Mouse (Mus musculus): Measurements from ENCODE around the gene Grip1. TPM values are rescaled to one million over a fixed set of nuclear protein-coding genes. Genes with fewer than 3 reads are reported as not detected.
A peak's percentile ranks its signal among the peaks of the same experiment; 100 is the strongest.

The Grip1 gene
- total RNA-seq, 2 experiments from 2014 or later = 27.6 to 28.9 TPM

DNA sequence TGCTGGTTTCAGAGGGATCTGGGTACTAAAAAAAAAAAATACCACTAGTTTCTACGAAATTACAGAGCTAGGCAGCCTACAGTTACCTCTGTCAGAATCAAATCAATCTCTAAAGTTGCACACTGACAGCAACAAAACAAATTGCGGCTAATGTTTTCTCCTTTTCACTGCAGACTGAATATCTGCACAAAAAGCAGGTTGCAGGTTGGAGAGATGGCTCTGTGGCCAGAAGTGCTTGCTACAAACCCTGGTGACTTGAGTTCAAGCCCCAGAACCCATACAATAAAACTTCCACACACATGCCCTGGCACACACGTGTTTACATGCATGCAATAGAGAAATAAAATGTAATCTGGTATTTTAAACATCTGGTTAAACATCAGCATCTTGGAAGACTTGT, 16.3 kb upstream of the Grip1 start:
- no peak for TF ChIP-seq CTCF (conservative IDR thresholded peaks at IDR 0.05)
- DNase-seq (ENCODE audit: low spot score in 2 of 2) = no peak
- Histone ChIP-seq H3K4me3 (no peak overlapping the region), H3K27ac (no peak overlapping the region)

DNA sequence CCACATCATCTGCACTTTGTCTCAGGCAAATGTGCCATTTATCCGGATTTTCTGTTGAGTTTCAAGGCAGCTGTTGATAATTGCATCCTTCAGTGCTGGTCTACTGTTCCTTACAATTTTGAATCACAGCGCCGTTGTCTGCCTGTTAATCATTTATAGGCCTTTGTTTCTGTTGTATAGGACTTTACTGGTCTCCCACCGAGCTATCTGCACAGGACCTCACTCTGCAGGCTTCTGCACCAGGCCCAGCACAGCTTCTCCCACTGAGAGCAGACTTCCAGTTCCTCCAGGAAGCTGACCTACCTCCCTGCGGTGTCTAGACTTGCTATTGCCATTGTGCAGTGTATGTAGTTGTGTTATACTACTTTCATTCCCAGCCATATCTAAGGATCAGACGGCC, 11.9 kb upstream of the Grip1 start:
- H3K4me3 ChIP-seq = no peak overlapping the region
- TF ChIP-seq CTCF (conservative IDR thresholded peaks at IDR 0.05) = no peak
- no peak for DNase-seq (ENCODE audit: low spot score in 2 of 2)
- no peak overlapping the region for H3K27ac ChIP-seq

DNA sequence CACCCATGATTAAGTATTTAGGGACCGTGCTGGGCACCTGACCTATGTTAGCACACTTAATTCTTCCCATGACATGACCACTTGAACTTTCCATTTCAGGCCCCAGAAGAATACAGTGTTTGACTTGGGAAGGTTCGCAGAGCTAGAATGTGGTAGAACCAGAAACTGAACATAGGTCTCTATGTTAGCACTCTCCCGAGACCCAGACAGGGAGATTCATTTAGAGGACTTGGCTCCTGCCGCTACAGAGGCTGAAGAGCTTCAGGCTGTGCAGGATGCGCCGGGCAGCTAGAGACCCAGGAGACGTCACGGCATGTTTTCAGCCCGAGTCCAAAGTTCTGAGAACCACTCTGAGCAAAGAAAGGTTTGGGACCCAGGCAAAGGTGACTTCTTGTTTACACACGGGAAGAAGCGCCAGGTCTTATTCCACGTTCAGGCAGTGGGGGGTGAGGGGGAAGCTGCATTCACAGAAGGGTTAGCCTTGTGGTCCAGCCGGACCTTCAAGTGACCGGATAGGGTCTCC, 6.2 kb upstream of the Grip1 start:
- no peak for DNase-seq (ENCODE audit: low spot score in 2 of 2)
- Histone ChIP-seq H3K4me3 (no peak overlapping the region), H3K27ac (no peak overlapping the region)
- no peak for TF ChIP-seq CTCF (conservative IDR thresholded peaks at IDR 0.05)

DNA sequence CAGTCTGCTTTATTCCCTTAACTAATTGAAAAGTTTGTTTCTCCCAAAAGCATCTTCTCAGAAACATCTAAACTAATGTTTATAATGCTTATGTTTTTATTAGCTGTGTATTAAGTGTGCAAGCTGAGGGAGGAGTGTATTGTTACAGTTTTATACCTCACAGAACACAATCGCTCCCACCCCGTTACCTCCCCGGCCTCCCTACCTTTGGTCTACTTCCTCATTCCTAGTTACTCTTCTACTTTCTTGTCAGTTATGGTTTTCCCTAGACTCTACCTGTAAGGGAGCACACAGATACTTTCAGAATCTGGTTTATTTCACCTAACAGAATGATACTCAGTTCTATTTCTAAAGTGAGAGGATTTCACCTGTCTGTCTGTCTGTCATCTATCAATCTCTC, 5.7 kb upstream of the Grip1 start:
- H3K27ac ChIP-seq = no peak overlapping the region
- no peak for DNase-seq (ENCODE audit: low spot score in 2 of 2)
- no peak overlapping the region for H3K4me3 ChIP-seq
- no peak for TF ChIP-seq CTCF (conservative IDR thresholded peaks at IDR 0.05)

DNA sequence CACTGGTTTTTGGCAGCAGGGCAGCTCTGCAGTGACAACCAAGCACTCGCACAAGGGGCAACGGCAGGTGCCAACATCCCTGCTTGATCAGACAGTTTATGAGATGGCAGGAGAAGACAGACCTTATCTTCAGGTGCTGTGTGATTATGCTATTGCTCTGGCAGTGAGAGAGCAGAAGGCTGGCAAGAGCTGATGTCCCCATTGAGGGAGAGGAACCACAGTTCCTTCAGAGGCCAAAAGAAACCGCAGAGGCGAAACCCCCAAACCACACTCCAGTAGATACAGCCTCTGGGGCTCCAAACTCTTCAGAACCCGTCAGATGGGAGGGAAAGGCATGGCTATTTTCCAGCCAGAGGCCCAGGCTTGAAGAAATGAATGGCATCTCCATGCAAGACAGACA, 932 bp upstream of the Grip1 start:
- Histone ChIP-seq H3K4me3 (peak overlapping the region; percentile 77), H3K27ac (no peak overlapping the region)
- no peak for TF ChIP-seq CTCF (conservative IDR thresholded peaks at IDR 0.05)
- DNase-seq (ENCODE audit: low spot score in 2 of 2) = no peak

DNA sequence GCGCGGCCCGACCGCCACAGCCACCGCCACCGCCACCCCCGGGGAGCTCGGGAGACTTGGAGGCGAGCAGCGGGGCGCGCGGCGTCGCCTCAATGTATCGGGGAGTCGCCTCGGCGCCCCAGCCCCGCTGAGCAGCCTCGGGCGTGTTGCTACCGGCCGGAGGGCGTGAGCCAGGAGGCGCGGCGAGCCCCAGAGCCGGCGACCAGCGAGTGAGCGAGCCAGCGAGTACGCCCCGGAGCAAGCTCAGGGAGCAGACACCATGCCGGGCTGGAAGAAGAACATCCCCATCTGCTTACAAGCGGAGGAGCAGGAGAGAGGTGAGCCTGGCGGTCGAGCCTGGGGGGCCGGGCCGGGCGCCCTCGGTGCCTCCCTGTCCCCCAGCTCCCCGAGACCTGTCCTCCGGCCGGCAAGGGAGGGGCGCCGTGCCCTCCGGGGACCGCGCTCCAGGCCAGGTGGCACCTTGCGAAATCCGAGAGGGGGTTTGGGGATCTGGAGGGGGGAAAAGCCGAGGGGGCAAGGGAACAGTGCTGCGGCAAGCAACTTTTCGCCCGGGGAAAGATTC, 557 bp downstream of the Grip1 start:
- TF ChIP-seq CTCF (conservative IDR thresholded peaks at IDR 0.05) = no peak
- DNase-seq (ENCODE audit: low spot score in 2 of 2) = peak in 1 of 2 experiments; percentile 20
- H3K4me3 ChIP-seq = peak overlapping the region; percentile 77
- peak overlapping the region; percentile 74 for H3K27ac ChIP-seq

DNA sequence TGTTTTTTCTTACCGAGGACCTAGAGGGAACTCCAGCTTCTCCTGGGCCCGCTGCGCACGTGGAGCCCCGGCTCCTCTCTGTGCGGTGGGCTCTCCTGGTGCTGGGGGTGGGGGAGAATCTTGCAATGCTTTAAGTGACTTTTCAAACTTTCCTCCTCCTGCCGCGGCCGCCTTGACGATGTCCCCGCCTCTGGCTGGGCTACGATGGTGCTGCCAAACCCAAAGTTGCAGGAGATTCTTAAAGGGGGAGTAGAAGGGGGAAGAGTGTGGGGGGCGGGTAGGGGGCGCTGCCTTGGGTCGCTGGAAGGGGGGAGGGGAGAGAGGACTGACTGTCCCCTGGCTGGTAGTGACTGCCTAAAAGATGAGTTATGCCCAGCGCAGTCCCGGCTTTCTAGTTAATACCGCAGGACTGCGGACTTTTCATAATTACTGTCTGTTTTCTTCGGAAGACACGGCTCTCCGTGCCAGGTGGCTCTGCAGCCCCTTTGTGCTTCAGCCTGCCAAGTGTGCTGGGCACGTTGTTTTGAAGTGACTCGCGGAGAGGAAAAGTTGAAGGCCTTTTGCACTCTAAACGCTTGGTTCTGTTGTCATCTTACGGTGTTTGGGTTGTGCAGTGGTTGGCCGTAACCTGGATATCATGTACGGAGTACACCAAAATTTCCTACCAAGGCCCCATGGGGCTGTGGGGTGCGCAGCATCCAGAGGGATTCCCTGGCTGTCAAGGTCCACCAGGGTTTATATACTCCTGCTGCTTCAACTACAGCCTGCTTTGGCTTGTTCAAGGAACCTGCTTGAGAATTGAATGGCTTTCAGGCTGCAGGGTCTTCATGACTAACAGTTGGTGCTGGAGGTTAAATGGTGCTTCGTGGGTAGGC, 1.3 kb downstream of the Grip1 start:
- no peak for TF ChIP-seq CTCF (conservative IDR thresholded peaks at IDR 0.05)
- Histone ChIP-seq H3K4me3 (peak overlapping the region; percentile 77), H3K27ac (peak overlapping the region; percentile 74; the same call in 1 of the 2 replicates)
- DNase-seq (ENCODE audit: low spot score in 2 of 2) = no peak

DNA sequence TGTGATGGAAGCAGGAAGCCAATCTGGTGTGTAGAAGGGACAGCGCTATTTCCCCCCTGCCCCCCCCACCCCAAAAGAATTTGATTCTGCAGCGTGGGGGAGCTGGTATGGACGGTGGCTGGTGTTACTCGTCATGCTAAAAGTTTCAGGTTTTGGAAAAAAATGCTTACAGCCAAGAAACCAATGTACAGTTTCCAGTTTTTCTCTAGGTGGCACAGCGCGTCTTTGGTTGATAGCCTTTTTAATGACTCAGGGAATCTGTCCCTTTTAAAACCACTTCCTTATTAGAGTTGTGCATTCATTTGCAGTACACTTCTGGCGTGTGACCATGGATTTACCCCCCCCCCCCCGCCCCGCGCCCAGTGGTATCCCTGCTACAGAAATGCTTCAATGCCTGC, 1.9 kb downstream of the Grip1 start:
- TF ChIP-seq CTCF (conservative IDR thresholded peaks at IDR 0.05) = no peak
- peak overlapping the region; percentile 77 for H3K4me3 ChIP-seq
- no peak overlapping the region for H3K27ac ChIP-seq
- DNase-seq (ENCODE audit: low spot score in 2 of 2) = no peak

DNA sequence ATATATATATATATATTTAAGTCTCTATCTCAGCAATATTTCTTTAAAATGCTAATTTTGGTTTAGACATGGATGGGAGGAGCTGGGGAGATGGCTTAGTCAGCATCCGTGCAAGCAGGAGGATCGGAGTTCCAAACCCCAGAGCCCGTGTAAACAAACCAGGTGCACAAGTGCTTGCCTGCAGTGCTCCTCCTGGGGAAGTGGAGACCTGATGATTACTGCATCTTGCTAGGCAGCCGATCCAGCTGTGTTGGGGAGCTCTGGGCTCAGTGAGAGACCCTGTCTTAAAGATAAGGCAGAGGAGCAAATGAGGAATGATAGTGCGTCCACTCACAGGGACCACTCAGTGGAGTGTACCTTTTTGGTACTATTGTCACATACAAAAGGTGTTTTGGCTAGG, 3.5 kb downstream of the Grip1 start:
- Histone ChIP-seq H3K4me3 (no peak overlapping the region), H3K27ac (no peak overlapping the region)

DNA sequence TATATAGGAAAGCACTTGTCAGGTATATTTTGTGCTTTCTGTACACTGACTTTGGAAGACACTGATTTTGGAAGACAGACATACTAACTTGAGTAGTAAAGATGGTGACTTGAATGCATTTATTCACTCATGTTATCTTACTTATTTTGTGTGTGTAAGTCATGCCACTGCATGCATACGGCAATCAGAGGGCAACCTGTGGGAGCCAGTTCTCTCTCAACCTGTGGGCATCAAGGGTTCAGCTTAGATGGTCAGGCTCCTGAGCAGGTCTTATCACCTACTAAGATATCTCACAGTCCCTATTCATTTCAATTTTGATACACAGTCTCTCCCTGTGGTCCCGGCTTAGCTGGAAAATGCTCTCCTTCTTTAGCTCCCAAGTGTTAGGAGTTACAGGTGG, 5.4 kb downstream of the Grip1 start:
- Histone ChIP-seq H3K27ac (no peak overlapping the region), H3K4me3 (no peak overlapping the region)
- no peak for TF ChIP-seq CTCF (conservative IDR thresholded peaks at IDR 0.05)
- DNase-seq (ENCODE audit: low spot score in 2 of 2) = no peak

More for the DNA sequence above, 3.5 kb downstream of the Grip1 start:
- TF ChIP-seq CTCF (conservative IDR thresholded peaks at IDR 0.05) = no peak
- DNase-seq (ENCODE audit: low spot score in 2 of 2) = no peak

DNA sequence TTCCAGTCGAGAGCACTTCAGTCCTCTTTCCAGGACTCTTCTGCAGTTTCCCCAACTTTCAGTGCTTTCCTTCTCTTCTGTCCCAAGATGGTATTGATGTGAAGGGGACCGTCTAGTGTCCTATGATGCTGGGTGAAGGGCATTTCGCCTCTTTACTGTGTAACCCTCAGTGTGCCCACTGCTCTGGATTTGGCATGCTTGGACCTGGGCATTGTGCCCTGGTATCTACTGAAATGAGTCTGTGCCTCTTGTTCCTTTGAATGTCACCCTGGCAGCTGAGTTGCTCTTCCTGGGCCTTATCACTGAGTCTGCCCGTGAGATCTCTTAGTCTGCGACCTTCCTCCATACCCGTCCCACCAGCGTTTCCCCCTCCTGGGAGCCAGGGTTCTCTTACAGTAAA, 9.7 kb downstream of the Grip1 start:
- Histone ChIP-seq H3K27ac (no peak overlapping the region), H3K4me3 (no peak overlapping the region)
- no peak for TF ChIP-seq CTCF (conservative IDR thresholded peaks at IDR 0.05)
- no peak for DNase-seq (ENCODE audit: low spot score in 2 of 2)

DNA sequence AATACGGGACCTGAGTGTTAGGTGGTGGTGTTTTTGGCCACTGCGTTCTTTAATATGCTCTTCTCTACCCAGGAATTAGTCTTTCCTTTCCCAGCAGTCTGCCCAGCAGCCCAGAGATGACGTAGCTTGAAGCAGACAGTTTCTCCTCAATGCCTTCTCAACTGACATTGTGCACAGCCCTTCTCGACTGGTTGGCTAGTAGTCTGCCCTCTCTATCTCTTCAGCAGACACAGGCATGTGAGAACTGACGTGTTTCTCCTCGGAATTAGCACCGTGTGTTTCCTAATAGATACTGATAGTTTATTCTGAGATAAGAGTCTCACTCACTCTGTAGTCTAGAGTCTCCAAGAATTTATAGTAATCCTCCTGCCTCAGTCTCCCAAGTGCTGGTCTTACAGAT, 10.2 kb downstream of the Grip1 start:
- H3K4me3 ChIP-seq = no peak overlapping the region
- no peak for TF ChIP-seq CTCF (conservative IDR thresholded peaks at IDR 0.05)
- no peak overlapping the region for H3K27ac ChIP-seq
- no peak for DNase-seq (ENCODE audit: low spot score in 2 of 2)

DNA sequence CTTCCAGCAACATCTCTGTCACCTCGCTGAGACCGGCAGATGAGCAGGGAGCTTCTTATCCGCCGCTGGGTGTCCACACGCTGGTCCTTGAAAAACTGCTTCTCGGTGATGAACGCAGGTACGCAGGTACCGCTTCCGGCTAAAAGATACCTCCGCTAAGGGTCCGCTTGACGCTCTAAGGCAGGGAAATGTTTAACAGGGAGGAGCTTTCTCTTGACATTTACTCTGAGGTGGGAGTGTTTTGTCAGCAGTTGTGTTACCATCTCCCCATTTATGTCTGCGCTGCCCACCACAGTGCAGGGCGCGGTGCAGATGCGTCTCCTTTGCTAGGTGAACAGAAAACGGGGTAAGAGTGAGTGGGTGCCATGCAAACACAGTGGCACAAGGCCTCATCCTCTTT, 14.3 kb downstream of the Grip1 start:
- no peak for TF ChIP-seq CTCF (conservative IDR thresholded peaks at IDR 0.05)
- H3K4me3 ChIP-seq = no peak overlapping the region
- H3K27ac ChIP-seq = no peak overlapping the region
- no peak for DNase-seq (ENCODE audit: low spot score in 2 of 2)

DNA sequence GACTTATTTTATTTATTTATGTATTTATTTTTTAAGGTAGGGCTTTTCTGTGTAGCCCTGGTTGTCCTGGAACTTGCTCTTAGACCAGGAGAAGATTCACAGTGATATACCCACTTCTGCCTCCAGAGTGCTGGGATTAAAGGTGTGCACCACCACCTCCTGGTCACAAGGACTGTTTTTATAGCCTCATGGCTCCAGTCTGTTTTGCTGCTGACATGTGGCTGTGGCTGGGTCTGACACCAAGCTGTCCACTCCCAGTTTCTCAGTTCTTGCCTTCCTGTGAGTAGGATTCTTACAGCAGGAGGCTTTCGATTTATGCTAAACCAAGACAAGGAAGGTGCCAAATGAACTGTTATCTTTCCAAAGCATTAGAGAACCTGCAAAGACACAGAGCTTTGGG, 16.5 kb downstream of the Grip1 start:
- no peak overlapping the region for H3K4me3 ChIP-seq
- no peak overlapping the region for H3K27ac ChIP-seq
- no peak for DNase-seq (ENCODE audit: low spot score in 2 of 2)
- TF ChIP-seq CTCF (conservative IDR thresholded peaks at IDR 0.05) = no peak

Data from layer of hippocampus, adult 2 months (tissue).